Mouse (Mus musculus): Measurements from ENCODE around the gene Chrd.

Chrd gene

GRCm38 (mm10) chr16:20733731-20734730 lies 1.1 kb downstream of the Chrd start, which contains the start of gene Thpo:
Gene Thpo (minus strand): TSS chr16:20734511.
- no peak for DNase-seq (ENCODE audit: low read depth, low spot score)

DNA sequence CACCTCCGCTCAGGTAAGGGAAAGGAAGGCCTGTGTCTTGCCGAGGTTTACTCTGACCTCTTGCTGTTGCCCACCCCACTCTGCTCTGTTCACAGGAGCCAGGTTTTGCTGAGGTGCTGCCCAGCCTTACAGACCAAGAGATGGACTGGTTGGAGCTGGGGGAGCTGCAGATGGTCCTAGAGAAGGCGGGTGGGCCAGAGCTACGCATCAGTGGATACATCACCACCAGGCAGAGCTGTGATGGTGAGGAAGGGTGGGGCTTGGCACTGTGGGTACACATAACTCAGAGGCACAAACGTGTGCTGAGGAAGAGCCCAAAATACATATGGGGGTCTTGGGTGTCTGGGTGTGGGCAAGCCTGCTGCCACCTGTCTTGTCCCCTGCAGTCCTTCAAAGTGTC lies 2.7 kb downstream of the Chrd start:
- DNase-seq (ENCODE audit: low read depth, low spot score), result no peak

DNA sequence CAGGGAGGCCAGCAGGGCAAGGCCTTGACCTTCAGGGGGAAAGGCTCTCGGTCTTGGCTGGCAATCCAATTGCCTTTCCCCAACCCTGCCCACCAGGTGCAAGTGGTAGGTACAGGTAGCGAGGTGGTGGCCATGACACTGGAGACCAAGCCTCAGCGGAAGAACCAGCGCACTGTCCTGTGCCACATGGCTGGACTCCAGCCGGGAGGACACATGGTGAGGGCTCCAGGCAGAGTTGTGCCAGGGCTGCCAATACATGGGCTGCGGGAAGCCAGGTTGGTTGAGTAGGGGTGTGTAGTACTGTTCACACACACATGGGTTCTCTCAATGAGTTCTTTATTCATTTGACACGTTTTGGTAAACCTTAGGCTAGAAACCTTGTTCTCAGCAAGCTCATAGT lies 3.2 kb downstream of the Chrd start:
- DNase-seq (ENCODE audit: low read depth, low spot score), result no peak

GRCm38 (mm10) chr16:20736823-20737222 lies 3.9 kb downstream of the Chrd start:
- DNase-seq (ENCODE audit: low read depth, low spot score), result no peak

- no peak for DNase-seq (ENCODE audit: low read depth, low spot score)
Measured at GRCm38 (mm10) chr16:20739845-20740244, 6.9 kb downstream of the Chrd start.

DNA sequence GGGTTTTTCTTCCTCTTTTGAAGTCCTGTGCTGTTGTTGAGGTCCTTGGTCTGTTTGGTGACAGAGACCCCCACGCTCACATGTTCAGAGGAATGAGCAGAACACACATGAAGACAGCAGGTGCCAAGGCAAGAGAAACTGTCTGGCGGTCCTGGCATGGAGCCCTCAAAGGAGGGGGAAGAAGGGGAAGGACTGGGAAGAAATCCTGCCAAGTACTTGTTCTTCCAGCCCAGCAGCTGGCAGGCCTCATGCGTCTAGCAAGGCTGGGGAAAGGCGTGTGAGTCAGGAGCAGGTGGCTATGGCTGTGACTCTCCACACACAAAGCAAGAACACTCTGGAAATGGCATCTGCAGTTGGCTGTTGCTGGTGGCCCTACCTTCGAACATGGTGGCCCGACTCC lies 13.7 kb downstream of the Chrd start:
- DNase-seq (ENCODE audit: low read depth, low spot score), result no peak

DNA sequence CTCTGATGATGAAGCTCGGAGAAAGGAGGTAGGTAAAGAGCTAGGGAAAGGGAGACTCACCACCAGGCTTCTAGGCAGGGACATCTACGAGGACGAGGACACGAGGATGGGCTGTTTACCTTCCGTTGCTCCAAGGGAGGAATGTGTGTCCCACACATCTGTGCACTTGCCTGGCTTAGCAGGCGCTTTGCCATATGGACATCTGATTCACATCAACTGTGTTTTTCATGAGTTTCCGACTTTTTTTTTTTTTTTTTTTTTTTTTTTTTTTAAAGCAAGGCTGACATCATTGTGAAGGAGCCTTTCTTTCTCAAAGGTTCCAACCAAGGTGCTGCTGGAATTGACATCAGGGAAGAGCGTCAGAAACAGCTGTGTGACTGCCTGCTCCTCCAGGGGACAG lies 17.6 kb downstream of the Chrd start:
- DNase-seq (ENCODE audit: low read depth, low spot score), result no peak

DNA sequence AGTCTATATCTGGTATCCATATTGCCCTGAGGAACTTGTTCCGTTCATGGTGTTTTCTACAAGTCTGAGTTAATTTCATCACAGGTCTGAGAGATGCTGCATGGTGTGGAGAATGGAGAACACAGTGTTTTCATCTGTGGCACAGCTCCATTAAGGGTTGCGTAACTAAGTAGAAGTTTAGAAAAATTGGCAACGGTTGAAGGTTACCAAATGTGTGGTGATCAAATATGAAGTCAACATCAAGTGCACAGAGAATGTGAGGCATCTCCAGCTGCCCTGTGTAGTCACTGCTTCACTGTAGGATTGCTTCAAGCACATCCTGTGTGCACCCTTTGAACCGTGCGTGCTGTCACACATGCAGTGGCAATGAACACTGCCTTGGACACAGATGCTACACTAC lies 23.1 kb downstream of the Chrd start:
- no peak for DNase-seq (ENCODE audit: low read depth, low spot score)

DNA sequence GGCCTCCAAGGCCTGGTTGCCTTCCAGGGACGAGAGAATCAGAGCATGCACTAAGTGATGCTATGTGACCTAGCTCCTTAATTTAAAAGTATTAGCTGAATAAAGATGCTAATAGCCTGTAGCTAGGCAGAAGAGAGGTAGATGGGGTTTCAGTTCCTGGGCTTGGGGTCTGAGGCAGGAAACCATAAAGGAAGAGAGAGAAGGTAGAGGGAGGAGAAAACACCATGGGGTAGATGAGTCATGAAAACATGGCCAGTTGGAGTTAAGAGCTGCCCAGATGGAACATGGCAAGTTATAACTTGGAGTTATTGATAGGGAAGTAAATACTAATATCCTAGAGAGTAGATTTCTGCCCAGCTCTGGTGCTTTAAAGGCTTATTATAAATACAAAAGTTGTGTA lies 24.5 kb downstream of the Chrd start:
- DNase-seq (ENCODE audit: low read depth, low spot score), result no peak

GRCm38 (mm10) chr16:20761681-20762080 lies 28.8 kb downstream of the Chrd start:
- DNase-seq (ENCODE audit: low read depth, low spot score), result peak; percentile 38

DNA sequence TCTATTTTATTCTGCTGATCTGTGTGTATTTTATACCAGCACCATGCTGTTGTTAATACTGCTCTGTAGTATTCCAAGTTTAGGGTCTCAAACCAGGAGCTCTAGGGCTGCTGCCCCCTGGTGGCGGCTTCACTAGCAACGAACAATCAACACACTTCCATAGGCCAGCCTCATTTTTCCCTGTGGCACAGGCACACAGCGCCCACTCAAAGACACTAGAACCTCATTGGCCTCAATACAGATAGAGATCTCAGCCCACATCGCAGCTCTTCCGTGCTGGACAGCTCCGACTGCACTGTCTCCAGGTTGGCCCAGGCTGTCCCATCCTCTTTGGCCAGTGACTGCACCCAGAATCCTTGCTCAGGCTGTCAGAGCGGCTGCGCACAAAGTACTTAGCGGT lies 32.3 kb downstream of the Chrd start:
- peak; percentile 53 for DNase-seq (ENCODE audit: low read depth, low spot score)

GRCm38 (mm10) chr16:20775021-20775420 lies 42.1 kb downstream of the Chrd start:
- DNase-seq (ENCODE audit: low read depth, low spot score), result no peak

- DNase-seq (ENCODE audit: low read depth, low spot score), result no peak
Measured at GRCm38 (mm10) chr16:20779846-20780245, 46.9 kb downstream of the Chrd start.

DNA sequence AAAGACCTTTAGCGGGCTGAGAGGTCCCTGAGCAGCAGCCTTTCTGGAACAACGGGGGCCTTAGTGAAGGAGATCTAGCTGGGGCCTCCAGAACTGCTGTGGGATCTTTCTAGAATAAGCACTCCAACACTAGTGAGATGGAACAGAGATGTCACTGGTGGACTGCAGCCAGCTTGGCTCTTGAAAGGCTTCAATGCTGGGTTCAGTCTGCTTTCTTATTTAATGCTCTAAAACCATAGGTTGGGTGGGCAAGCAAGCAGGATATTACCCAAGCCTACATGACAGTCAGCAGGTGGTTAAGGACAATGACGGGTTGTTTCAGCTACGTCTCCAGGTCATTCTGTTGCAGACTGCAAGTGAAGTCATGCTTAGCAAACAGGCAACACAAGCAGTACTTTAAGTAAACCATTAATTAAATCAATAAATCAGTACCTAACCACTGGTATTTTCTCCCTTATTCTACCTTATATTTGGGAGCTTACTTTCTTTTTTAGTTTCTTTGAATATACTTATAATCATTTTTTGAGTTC lies 48.2 kb downstream of the Chrd start:
- no peak for DNase-seq (ENCODE audit: low read depth, low spot score)

GRCm38 (mm10) chr16:20783891-20784290 lies 51.0 kb downstream of the Chrd start:
- DNase-seq (ENCODE audit: low read depth, low spot score), result no peak

GRCm38 (mm10) chr16:20784754-20785153 lies 51.8 kb downstream of the Chrd start:
- DNase-seq (ENCODE audit: low read depth, low spot score), result no peak

- DNase-seq (ENCODE audit: low read depth, low spot score), result no peak
Measured at GRCm38 (mm10) chr16:20786556-20786955, 53.6 kb downstream of the Chrd start.

DNA sequence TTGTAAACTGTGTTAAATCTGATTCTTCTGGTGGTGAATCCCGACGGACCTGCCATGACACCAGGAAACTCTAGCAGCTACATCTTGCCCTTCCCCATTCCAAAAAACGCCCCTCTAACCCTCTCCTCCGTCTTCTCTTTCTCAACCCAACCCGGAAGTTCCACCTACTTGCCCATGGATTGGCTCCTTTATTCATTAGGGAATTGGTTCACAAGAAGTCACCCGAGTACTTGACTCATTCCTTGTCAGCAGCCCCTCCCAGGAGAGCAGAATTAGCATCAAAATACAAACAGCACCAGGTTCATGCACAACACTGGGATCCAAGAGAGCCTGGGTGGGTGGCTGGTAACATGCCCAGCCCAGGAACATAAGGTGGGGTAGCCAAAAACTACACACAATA lies 58.9 kb downstream of the Chrd start:
- no peak for DNase-seq (ENCODE audit: low read depth, low spot score)

Data from CD4-positive helper T cell, adult 2 months (primary cell).